Mouse (Mus musculus): ENCODE measurements at regions not wholly inside any gene's neighbourhood (a gene's known extent, or its start where the extent isn't known, plus 50 kb on each side); places are given as distances from the start of the nearest gene placed in this dataset.

DNA sequence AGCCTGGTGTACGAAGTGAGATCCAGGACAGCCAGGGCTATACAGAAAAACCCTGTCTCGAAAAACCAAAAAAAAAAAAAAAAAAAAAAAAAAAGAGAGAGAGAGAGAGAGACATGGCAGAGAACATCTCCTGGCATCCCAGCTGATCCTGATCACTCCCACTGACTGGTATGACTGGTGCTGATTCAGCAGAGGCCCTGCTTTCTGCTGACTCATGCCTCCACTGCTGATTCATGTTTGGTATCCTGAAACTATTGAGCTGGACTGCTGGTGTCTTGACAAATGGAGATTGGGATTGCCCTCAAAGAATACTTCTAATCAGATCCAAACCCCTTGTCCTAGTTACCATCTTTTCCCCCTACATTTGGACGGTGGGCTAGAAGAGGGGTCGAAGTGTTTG is 101.9 kb downstream of the Nhlrc3 start:
- TF ChIP-seq CTCF (conservative IDR thresholded peaks at IDR 0.05; ENCODE audit: low read length) (no peak), POU5F1 (IDR thresholded peaks at IDR 0.05; ENCODE audit: borderline replicate concordance, low read length) (no peak)

All from E14TG2a.4 (cell line).